Mouse (Mus musculus) gastrocnemius, postnatal 36 days (tissue): Measurements from ENCODE around the gene Hyls1. TPM values are rescaled to one million over a fixed set of nuclear protein-coding genes. Genes with fewer than 3 reads are reported as not detected.
"Not testable (repeated sequence)": the region's sequence is repeated elsewhere in the genome, so short reads cannot be mapped to it uniquely, and the experiment has no call there.

ENCODE experiments used
- DNase-seq, 2 experiments: peaks; one replicate each; pipeline ENCODE4 v3.0.0; 2022
- intact Hi-C: fragments of 180-260 bp; cut with DNase I; formaldehyde crosslinking; loops from one replicate; pipeline ENCODE4 v1.15.1; 2025
- long read RNA-seq, 2 experiments: library from polyadenylated mRNA; stranded (forward); transcript quantifications; one replicate each; pipeline ENCODE4 v2.0.0; 2021
- total RNA-seq, 2 experiments: library from RNA; stranded (reverse); gene quantifications; 2 replicates each; pipeline ENCODE4 v1.2.3; 2021

Hyls1 gene
- total RNA-seq: under 1 TPM; 0.94 to 0.99 TPM
- long read RNA-seq, experiment 1, partial matches to known transcripts: 0 of 1 reads
- long read RNA-seq, experiment 1, other reads (novel, unspliced or antisense): 0 of 1 reads
- long read RNA-seq, experiment 2: 0 reads

DNA sequence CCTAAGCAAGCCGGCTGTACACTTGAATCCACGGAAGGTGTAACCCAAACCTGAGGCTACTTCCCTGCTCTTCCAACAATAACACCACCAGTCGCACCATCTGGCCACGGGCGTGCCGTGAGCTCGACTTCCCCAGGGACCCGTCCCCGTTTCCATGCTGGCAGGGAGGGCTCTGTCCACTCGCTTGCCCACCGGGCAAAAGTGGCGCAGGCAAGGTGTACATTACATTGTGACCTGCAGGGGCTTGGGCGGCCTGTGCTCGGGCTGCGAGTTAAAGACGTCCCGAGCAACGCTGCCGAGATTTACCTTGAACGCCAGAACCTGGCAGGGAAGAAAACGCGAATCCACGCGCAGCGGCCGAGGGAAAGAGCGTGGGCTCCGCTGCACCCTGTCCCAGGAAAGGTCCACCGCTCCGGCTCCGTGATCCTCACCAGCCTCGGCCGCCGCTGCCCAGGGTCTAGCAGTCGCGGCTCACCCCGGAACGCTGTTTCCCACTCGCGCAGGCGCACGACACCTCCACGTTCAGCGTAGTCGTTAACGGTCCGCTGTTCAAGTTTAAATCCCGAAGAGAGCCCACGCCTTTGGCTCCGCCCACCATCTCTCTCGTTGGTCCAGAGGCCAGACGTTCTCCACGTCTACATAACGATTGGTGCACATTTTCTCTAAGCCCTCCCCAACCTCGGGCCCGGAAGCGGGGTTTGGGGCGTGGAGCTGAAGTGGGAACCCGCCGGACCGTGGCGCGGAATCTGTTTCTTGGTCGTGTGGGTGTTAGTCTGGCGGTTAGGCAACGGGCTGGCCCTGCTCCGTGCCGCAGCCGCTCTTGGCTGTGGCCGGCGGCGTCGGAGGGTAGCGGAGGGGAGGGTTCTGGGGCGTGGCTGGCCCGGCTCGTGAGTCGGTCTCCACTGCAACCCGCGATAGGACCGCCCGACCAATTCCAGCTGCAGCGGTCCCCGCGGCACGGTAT, at the start of gene Hyls1, which contains the start of gene Pate2:
Gene Hyls1 (minus strand): TSS at position 828 of the 964 bp plus-strand sequence.
Gene Pate2 (plus strand): TSS at position 714 of the 964 bp plus-strand sequence.
- DNase-seq: peak; percentile 83 to 90
- intact Hi-C loops: no loop called here

DNA sequence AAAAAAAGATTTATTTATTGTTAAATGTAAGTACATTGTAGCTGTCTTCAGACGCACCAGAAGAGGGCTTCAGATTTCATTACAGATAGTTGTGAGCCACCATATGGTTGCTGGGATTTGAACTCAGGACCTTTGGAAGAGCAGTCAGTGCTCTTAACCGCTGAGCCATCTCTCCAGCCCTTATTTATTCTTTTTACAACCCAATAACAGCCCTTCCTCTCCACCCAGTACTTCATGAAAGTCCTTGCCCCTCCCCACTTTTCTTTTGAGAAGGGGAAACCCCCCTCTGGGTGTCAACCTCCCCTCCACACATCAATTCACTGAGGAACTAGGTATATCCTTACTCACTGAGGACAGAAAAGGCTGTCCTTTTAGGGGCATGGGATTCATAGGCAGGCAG, 46.6 kb upstream of the Hyls1 start:
- intact Hi-C loops, DNase-seq: not testable (repeated sequence)

GRCm38 (mm10) chr9:35614005-35614404, 43.8 kb upstream of the Hyls1 start:
- intact Hi-C loops: no loop called here
- no peak for DNase-seq

- no peak for DNase-seq
- intact Hi-C loops: no loop called here
Measured at GRCm38 (mm10) chr9:35611841-35612240, 41.6 kb upstream of the Hyls1 start, which contains the start of gene Pate4. Gene Pate4 (minus strand): TSS chr9:35611941.

DNA sequence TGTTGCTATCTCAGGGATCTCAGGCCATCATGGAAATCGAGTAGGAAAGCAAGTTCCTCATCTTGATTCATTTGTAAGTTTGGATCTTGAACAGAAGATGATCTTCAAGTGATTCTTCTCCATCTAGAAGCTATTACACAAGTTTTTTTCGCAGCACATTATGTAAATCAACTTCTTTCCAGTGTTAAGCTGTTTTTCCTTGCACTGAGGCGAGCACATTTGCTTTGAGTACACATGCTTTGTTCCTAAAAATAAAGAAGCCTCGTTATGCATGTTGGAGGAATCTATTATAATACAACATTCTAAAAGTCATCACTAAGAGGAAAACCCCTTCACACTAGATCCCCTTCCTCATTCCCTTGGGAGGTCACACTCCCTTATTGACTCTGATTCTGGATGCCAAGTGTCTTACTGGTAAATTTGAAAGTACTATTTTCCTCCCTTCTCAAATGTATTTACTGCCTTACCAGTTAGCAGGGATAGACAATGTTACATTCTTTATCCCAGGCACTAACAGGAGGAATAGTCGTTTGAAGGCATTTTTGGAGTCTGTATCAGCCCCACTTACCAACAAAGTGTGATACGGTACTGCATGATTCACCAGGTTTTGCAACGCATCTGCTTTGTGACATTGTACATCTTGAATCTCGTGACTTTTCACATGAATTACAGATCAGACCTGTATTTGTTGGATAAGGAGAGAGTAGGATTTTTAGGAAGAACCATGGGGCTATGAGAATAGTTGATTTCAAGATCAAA, 37.6 kb upstream of the Hyls1 start:
- DNase-seq: no peak
- intact Hi-C loops: no loop called here

GRCm38 (mm10) chr9:35592903-35593302, 22.7 kb upstream of the Hyls1 start:
- intact Hi-C loops: no loop called here
- no peak for DNase-seq

DNA sequence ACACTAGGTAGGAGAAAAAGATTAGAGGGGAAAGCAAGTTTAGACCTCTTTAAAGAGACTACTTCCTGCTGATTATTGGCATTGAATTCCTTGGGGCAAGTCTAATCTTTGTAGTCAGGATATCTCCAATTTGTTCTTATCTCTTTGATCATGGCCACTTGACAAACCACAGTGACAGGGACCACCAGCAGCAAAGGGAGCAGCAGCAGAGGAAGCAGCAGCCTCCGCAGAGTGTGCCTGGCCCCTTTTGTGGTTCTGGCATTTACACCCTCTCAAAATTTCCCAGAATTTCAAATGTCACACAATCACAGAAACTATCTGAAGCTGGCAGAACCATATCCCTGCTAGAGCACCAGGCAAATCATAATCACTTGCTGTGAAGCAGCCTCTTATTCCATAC, 17.5 kb upstream of the Hyls1 start:
- intact Hi-C loops: no loop called here
- no peak for DNase-seq

DNA sequence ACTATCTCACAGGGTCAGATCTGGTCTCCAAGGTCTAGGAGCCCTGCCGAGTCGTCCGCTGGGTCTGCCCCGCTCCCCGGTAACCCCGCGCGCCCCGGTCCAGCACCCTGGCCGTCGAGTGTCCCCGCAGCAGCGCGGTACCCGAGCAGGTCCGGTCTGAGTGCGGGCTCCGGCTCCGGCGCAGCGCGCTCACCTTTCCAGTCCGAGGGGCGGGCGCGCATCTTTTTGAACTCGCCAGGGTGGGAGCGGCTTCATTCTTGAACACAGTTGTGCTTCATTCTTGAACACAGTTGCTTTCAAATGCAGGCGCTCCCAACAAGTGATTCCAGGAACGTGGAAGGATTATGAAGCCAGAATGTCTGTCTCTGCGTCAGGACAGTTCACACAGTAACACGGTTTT, 4.2 kb upstream of the Hyls1 start:
- intact Hi-C loops: no loop called here
- no peak for DNase-seq

- DNase-seq: no peak
- intact Hi-C loops: no loop called here
Measured at GRCm38 (mm10) chr9:35570663-35571062, 465 bp upstream of the Hyls1 start.

GRCm38 (mm10) chr9:35567995-35568394, 2.2 kb downstream of the Hyls1 start:
- intact Hi-C loops: no loop called here
- no peak for DNase-seq

- intact Hi-C loops: no loop called here
- DNase-seq: no peak
Measured at GRCm38 (mm10) chr9:35564536-35565240, 5.5 kb downstream of the Hyls1 start.

DNA sequence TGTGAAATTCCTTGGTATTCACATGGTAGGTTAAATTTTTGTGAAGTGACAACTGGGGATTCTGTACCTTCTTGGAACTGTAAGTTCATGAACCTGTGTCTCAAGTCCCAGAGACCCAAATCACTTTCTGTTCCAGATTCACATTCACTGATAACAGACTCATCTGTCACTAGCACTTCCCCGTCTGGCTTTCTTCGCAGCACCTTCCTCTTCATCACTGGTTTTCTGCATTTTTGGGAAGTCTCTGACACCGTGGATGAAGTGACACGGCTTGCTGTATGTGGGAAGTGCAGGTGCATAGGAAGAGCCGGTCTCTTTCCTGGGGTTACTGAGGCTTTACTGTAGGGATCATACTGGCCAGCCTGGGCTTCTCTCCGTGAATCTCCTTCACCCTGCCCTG, 8.6 kb downstream of the Hyls1 start:
- intact Hi-C loops: no loop called here
- no peak for DNase-seq

DNA sequence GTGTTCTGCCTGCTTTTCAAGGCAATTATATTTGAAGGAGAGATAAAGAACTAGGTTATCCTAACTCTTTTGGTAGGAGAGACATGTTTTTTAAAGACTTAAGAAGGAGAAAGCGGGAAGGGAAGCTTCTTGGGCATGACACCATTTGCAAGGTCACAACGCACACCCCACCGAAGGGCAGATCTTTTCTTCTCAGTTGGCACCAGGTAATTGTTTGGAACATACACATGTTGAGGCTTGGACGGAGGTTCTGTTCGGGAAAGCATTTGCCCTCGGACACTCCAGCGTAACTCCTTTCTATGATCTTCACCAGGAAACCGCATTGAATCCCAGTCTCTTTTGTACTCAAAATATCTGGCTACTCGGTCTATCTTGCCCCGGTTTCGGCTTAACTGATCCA, 9.1 kb downstream of the Hyls1 start:
- intact Hi-C loops: no loop called here
- no peak for DNase-seq

GRCm38 (mm10) chr9:35559009-35559890, 10.9 kb downstream of the Hyls1 start:
- intact Hi-C loops: no loop called here

GRCm38 (mm10) chr9:35558257-35559008, 11.8 kb downstream of the Hyls1 start, which contains the start of the genes Ddx25 and Pus3:
Gene Ddx25 (minus strand): TSS chr9:35558528.
Gene Pus3 (plus strand): TSS chr9:35558595.
- no peak for DNase-seq
- intact Hi-C loops: no loop called here

More at GRCm38 (mm10) chr9:35559009-35559890, 10.9 kb downstream of the Hyls1 start:
- peak; percentile 34 to 51 for DNase-seq

- intact Hi-C loops: no loop called here
- DNase-seq: no peak
Measured at GRCm38 (mm10) chr9:35556494-35557102, 13.6 kb downstream of the Hyls1 start.

- DNase-seq: no peak
- intact Hi-C loops: no loop called here
Measured at GRCm38 (mm10) chr9:35548455-35548854, 21.7 kb downstream of the Hyls1 start.

DNA sequence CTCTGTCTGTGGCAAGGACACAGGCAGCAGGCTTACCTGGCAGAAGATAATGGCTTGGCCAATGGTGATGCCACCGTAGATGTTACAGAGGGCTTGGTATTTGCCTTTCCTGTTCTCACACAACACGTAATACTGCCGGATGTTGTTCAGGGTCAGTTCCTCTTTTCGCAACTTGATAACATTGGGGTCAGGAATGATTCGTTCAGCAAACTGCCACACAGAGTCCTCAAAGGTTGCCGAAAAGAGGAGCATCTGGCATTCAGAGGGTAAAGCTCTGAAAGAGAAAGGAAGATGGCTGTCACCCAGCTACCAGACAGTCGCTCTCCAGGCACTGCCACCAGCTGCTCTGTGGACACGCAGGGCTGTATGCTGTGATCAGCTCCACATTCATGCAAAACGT, 23.5 kb downstream of the Hyls1 start:
- intact Hi-C loops: no loop called here
- no peak for DNase-seq
